Mouse (Mus musculus): ENCODE measurements around the gene Arid3a. TPM values are rescaled to one million over a fixed set of nuclear protein-coding genes. Genes with fewer than 3 reads are reported as not detected.

The Arid3a gene
- polyA plus RNA-seq, 1 experiment from 2014 or later = 5.4 TPM

- Histone ChIP-seq H3K9me3 (replicated peaks) (peaks cover 2% of the 10 kb centered on the region; the same call in 1 of the 2 replicates), H3K36me3 (peaks cover 26% of the 10 kb centered on the region), H3K4me2 (peak overlapping the region; percentile 94), H3K4me1 (replicated peaks) (peaks cover 66% of the 10 kb centered on the region), H3K27ac (peak overlapping the region; percentile 99), H3K9ac (peak overlapping the region; percentile 95), H3K4me3 (replicated peaks) (peak overlapping the region; percentile 89), H3K27me3 (peaks cover 15% of the 10 kb centered on the region)
- DNase-seq (peak; percentile 74), ATAC-seq (ENCODE audit: low read depth) (no peak)
- under 1% methylated on average over 21 of the region's 21 CpGs for WGBS (ENCODE audit: insufficient replicate concordance)
Observed at GRCm38 (mm10) chr10:79983670-79984069, 56.8 kb downstream of the Arid3a start.

- Histone ChIP-seq H3K36me3 (peaks cover 20% of the 10 kb centered on the region), H3K9me3 (replicated peaks) (no peaks in the 10 kb centered on the region), H3K9ac (peak within 1 kb of the TSS; percentile 95), H3K4me2 (peak within 1 kb of the TSS; percentile 94), H3K27ac (peak within 1 kb of the TSS; percentile 99), H3K4me3 (replicated peaks) (peak within 1 kb of the TSS; percentile 89), H3K27me3 (peaks cover 22% of the 10 kb centered on the region), H3K4me1 (replicated peaks) (peaks cover 72% of the 10 kb centered on the region)
- ATAC-seq (ENCODE audit: low read depth) = peak; percentile 70
- WGBS (ENCODE audit: insufficient replicate concordance) = under 1% methylated on average over 42 of the region's 49 CpGs
- peak; percentile 86 for DNase-seq
Observed at GRCm38 (mm10) chr10:79984195-79984816, 57.5 kb downstream of the Arid3a start, which contains the start of gene Tmem259. Gene Tmem259 (minus strand): TSS chr10:79984330.

GRCm38 (mm10) chr10:79984871-79985270, 58.0 kb downstream of the Arid3a start:
- under 1% methylated on average over 22 of the region's 22 CpGs for WGBS (ENCODE audit: insufficient replicate concordance)
- peak; percentile 97 for DNase-seq
- Histone ChIP-seq H3K27me3 (peaks cover 27% of the 10 kb centered on the region), H3K36me3 (peaks cover 14% of the 10 kb centered on the region), H3K4me2 (peak overlapping the region; percentile 94), H3K27ac (peak overlapping the region; percentile 99), H3K4me3 (replicated peaks) (peak overlapping the region; percentile 89), H3K9ac (peak overlapping the region; percentile 95), H3K4me1 (replicated peaks) (peaks cover 78% of the 10 kb centered on the region), H3K9me3 (replicated peaks) (no peaks in the 10 kb centered on the region)
- ATAC-seq (ENCODE audit: low read depth) = peak; percentile 83

GRCm38 (mm10) chr10:79985334-79986231, 58.7 kb downstream of the Arid3a start:
- H3K36me3 ChIP-seq = peaks cover 11% of the 10 kb centered on the region
- DNase-seq = peak; percentile 79
- peak overlapping the region; percentile 99 for H3K27ac ChIP-seq
- H3K4me1 ChIP-seq (replicated peaks) = peaks cover 77% of the 10 kb centered on the region
- peak overlapping the region; percentile 89 for H3K4me3 ChIP-seq (replicated peaks)
- peak overlapping the region; percentile 95 for H3K9ac ChIP-seq
- peak overlapping the region; percentile 94 for H3K4me2 ChIP-seq
- no peaks in the 10 kb centered on the region for H3K9me3 ChIP-seq (replicated peaks)
- 2% methylated on average over 35 of the region's 35 CpGs for WGBS (ENCODE audit: insufficient replicate concordance)
- ATAC-seq (ENCODE audit: low read depth) = peak; percentile 59
- H3K27me3 ChIP-seq = peaks cover 31% of the 10 kb centered on the region

GRCm38 (mm10) chr10:79986232-79986878, 59.5 kb downstream of the Arid3a start:
- no peaks in the 10 kb centered on the region for H3K9me3 ChIP-seq (replicated peaks)
- ATAC-seq (ENCODE audit: low read depth) (peak; percentile 57), DNase-seq (peak; percentile 64)
- peaks cover 76% of the 10 kb centered on the region for H3K4me1 ChIP-seq (replicated peaks)
- peak overlapping the region; percentile 99 for H3K27ac ChIP-seq
- H3K4me3 ChIP-seq (replicated peaks) = peak overlapping the region; percentile 89
- 22% methylated on average over 6 of the region's 6 CpGs for WGBS (ENCODE audit: insufficient replicate concordance)
- H3K4me2 ChIP-seq = peak overlapping the region; percentile 94
- H3K36me3 ChIP-seq = peaks cover 11% of the 10 kb centered on the region
- H3K9ac ChIP-seq = peak overlapping the region; percentile 95
- H3K27me3 ChIP-seq = peaks cover 34% of the 10 kb centered on the region

GRCm38 (mm10) chr10:79986963-79987362, 60.1 kb downstream of the Arid3a start:
- WGBS (ENCODE audit: insufficient replicate concordance) = 1% methylated on average over 11 of the region's 11 CpGs
- H3K4me3 ChIP-seq (replicated peaks) = peak overlapping the region; percentile 89
- peaks cover 12% of the 10 kb centered on the region for H3K36me3 ChIP-seq
- DNase-seq (peak; percentile 77), ATAC-seq (ENCODE audit: low read depth) (no peak)
- H3K4me1 ChIP-seq (replicated peaks) = peaks cover 70% of the 10 kb centered on the region
- peak overlapping the region; percentile 95 for H3K9ac ChIP-seq
- peak overlapping the region; percentile 99 for H3K27ac ChIP-seq
- H3K27me3 ChIP-seq = peaks cover 34% of the 10 kb centered on the region
- H3K4me2 ChIP-seq = peak overlapping the region; percentile 94
- peaks cover 5% of the 10 kb centered on the region; the same call in 1 of the 2 replicates for H3K9me3 ChIP-seq (replicated peaks)

- WGBS (ENCODE audit: insufficient replicate concordance) = 15% methylated on average over 27 of the region's 27 CpGs
- Histone ChIP-seq H3K9me3 (replicated peaks) (peaks cover 8% of the 10 kb centered on the region; the same call in 1 of the 2 replicates), H3K27me3 (peaks cover 34% of the 10 kb centered on the region), H3K36me3 (peaks cover 21% of the 10 kb centered on the region), H3K4me2 (peak overlapping the region; percentile 94), H3K4me1 (replicated peaks) (peaks cover 62% of the 10 kb centered on the region), H3K4me3 (replicated peaks) (peak overlapping the region; percentile 89), H3K9ac (peak overlapping the region; percentile 73), H3K27ac (peak overlapping the region; percentile 99)
- ATAC-seq (ENCODE audit: low read depth) (no peak), DNase-seq (no peak)
Observed at GRCm38 (mm10) chr10:79987771-79988505, 61.1 kb downstream of the Arid3a start.

- no peak for DNase-seq
- Histone ChIP-seq H3K4me3 (replicated peaks) (peak within 1 kb of the TSS; percentile 89), H3K9me3 (replicated peaks) (peaks cover 8% of the 10 kb centered on the region; the same call in 1 of the 2 replicates), H3K27ac (peak within 1 kb of the TSS; percentile 99), H3K4me2 (peak within 1 kb of the TSS; percentile 94), H3K9ac (peak within 1 kb of the TSS; percentile 73), H3K27me3 (peaks cover 34% of the 10 kb centered on the region), H3K4me1 (replicated peaks) (peaks cover 60% of the 10 kb centered on the region), H3K36me3 (peaks cover 29% of the 10 kb centered on the region)
- no peak for ATAC-seq (ENCODE audit: low read depth)
- under 1% methylated on average over 59 of the region's 59 CpGs for WGBS (ENCODE audit: insufficient replicate concordance)
Observed at GRCm38 (mm10) chr10:79988506-79989271, 61.8 kb downstream of the Arid3a start, which contains the start of gene Cnn2. Gene Cnn2 (plus strand): TSS chr10:79988584.

- Histone ChIP-seq H3K9me3 (replicated peaks) (peaks cover 8% of the 10 kb centered on the region; the same call in 1 of the 2 replicates), H3K36me3 (peaks cover 34% of the 10 kb centered on the region), H3K4me3 (replicated peaks) (peak overlapping the region; percentile 89), H3K27ac (0 out of 2 replicates have a peak overlapping the region, but pooled peaks have one; percentile 38), H3K9ac (peak overlapping the region; percentile 73), H3K27me3 (peaks cover 34% of the 10 kb centered on the region), H3K4me2 (peak overlapping the region; percentile 94), H3K4me1 (replicated peaks) (peaks cover 65% of the 10 kb centered on the region)
- no peak for DNase-seq
- WGBS (ENCODE audit: insufficient replicate concordance) = 37% methylated on average over 8 of the region's 8 CpGs
- ATAC-seq (ENCODE audit: low read depth) = no peak
Observed at GRCm38 (mm10) chr10:79989272-79989786, 62.5 kb downstream of the Arid3a start.

Data from liver, embryonic 13.5 days (tissue).